Mouse (Mus musculus) cerebellum, postnatal 25 days (tissue): ENCODE results near the gene Tmem170.
"Not testable (repeated sequence)": the region's sequence is repeated elsewhere in the genome, so short reads cannot be mapped to it uniquely, and the experiment has no call there.

ENCODE experiments used
- DNase-seq, 2 experiments: peaks; one replicate each; pipeline ENCODE4 v3.0.0; 2021; ENCODE audit warnings: mixed read lengths in 2 of 2

The Tmem170 gene

DNA sequence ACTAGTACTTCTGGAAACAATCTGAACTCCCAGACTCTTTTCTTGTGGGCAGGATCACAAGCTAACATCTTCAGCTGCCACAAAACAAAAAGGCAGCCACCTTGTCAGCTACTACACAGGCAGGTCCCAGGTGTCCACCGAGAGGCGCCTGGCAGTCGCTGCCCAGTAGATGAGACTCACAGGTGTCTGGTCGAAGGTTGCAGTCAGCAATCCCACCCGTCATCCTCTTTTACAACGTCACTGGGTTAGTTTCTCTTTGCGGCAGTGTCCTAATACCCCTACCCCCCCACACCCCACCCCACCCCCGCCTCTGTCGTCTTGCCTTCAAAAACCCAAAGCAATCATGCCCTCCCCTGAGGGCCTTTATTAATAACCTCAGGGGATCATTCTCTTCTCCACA is 792 bp downstream of the Tmem170 start:
- peak; percentile 35 to 46 for DNase-seq

DNA sequence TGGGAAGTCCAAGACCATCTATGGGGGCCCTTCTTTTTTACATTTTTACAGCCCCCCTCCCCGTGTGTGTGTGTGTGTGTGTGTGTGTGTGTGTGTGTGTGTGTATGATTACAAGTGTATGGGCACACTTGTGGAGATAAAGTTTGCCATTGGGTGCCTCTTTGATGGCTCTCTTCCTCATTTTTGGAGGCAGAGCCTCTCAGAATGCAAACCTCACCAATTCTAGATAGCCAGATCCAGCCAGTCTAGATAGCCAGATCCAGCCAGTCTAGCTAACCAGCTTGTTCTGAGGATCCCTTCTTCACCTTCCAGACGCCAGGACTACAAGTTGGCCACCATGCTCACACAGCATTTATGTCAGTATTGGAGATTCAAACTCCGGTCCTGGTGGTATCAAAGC is 5.3 kb downstream of the Tmem170 start:
- no peak for DNase-seq

DNA sequence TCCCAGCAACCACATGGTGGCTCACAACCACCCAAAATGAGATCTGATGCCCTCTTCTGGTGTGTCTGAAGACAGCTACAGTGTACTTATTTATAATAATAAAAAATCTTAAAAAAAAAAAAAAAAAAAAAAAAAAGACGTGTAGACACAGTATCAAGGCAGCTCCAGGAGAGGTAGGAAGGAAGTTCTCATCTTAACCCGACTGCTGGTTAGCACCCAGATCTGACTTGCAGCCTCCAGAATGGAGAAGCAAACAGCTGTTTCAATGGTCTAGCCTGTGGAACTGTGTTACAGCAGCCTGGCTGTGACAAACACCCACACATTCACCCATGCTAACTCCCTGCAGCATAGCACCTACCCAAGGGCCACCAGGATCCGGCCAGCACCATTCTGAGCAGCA is 6.2 kb downstream of the Tmem170 start:
- DNase-seq = no peak

DNA sequence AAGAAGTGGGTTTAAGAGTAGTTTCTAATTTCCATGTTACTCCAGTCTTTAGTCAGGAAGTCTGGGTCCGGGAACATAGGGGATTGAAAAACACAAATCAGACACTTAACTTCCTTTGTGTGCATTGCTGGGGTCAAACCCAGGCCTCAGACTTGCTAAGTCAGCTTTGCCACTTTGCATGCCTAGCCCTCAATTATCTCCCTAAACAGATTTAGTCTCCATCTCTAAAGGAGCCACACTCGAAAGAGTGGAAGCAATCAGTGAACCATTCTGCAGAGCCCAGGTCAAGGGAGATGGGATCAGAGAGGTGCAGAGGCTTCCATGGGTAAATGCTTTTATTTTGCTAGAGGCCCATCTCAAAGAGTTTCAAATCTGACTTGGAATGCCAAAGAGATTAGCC is 7.9 kb downstream of the Tmem170 start:
- no peak for DNase-seq

DNA sequence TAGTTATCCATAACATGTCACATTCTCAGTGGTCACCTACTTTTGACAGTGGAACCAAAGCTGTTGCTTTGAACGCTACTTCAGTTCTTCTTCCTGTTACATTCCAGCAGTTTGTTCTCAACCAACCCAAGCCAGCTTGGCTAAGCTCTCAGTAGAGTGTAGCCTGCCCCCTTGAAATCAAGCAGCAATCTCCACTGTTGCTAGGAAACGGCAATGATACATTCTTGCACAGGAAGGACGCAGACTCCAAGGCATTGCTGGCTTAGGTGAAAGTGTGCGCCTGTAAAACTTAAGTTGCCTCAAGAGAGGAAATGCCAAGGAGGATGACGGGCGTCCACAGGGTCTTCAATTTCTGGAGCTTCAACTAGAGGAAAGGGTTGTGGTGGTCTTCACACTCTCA is 10.7 kb downstream of the Tmem170 start:
- DNase-seq = no peak

DNA sequence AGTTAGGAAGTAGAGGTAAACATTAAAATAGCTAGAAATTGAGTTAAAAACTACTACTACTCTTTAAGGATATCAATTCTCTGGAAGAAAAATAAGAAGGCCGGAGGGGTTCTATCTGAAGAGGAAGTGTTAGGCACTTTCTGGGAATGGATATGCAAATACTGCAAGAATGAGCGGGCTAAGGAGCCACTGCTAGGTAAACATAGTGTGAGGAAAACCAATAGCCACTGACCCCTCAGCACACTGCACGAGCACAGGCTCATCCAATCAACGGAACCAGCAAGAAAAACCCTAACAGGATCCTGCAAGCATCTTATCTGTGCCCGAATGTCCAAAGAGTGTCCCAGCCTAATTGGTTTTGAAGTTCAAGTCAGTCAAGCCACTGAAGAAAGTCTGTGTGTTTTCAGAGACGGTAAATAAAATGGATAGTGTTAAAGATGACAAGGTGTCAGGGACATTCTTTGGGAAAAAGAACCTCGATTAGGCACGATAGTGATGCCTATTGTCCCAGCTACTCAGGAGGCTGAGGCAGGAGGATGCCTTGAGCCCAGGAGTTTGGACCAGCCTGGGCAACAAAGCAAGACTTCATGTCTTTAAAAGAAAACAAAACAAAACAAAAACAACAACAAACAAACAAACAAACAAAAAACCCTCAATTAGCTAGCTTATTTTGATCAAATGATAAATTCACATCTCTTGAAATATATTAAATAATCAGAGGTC is 11.3 kb downstream of the Tmem170 start:
- DNase-seq = no peak

DNA sequence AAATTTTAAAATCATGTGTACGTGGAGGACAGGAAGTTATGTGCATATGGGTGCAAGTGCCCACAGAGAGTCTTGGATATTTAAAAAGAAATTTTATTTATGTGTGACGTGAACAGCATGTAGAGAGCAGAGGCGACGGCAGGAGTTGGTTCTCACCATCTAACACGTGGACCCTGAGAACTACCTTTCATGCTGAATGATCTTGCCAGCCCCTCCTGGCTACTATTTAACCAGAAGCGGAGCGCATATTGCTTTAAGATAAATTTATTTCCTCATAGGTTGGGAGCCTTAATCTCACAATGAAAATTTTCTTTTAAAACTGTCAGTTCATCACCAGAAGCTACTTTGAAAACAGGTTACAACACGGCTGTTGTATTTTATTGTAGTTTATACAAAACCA is 11.9 kb downstream of the Tmem170 start:
- no peak for DNase-seq

DNA sequence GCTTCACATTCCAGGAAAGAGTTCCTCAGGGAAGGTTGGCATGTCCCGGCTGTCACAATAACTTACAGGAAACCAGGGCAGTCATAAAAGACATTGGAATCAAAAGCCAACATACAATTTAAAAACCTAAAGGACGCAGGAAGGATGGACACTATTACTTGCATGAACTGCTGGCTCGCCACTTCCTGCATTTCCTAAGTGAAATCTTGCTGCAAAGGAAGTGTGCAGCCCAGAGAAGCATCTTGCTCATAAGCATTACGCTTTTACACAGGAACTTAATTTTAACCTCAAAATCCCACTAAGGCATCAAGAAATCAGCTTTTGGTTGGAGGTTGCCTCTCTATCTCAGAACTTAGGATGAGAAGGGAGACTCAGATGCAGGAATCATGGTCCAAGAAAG is 13.3 kb downstream of the Tmem170 start:
- DNase-seq = no peak

DNA sequence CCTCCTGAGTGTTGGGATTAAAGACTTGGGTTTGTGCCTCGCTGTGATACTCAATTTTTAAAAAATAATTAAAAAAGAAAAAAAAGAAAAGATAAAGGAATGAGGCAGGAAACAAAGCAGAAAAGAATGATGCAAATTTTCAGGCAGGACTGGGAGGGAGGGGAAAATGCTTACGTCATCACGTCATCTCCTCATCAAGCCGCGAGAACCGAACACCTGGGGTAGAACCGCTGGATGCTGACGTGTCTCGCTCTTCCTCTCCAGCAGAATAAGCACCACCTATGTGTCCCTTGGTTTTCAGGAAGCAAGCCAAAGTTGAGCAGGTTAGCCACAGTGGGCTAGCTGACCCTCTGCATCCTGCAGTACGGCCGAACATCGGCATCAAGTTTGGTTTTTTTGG is 20.6 kb downstream of the Tmem170 start:
- no peak for DNase-seq

DNA sequence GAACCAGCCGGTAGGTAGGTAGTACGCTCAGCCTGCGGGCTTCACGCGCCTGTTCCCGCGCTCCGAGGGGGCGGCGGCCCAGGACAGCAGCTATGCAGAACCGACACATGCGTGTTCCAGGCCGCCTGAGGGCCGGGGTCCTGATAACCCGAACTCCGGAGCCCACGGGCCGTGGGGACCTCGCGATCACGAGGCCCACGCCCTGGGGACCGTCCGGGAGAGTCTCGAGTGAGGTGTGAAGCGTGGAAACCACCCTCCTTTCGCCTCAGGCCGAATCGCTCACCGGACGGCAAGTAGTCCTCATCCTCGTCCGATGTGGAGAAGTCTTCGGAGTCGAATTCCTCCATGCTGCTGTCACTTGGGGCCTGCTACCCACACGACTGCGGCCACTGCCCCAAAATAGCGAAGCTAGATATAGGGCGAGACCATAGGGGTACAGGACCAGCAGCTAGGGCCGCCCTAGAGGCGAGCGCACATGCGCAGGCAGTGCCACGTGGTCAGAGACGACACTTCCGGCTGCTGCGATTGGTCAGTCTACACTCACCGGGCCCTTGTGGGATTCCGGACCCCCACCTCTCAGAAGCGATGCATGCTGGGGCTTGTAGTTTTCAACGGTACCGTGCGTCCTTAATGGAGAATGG is 22.6 kb downstream of the Tmem170 start, which contains the start of gene Cfdp1:
Gene Cfdp1, minus strand, starts transcription at position 431 of the 641 bp plus-strand sequence.
- peak; percentile 94 to 96 for DNase-seq

DNA sequence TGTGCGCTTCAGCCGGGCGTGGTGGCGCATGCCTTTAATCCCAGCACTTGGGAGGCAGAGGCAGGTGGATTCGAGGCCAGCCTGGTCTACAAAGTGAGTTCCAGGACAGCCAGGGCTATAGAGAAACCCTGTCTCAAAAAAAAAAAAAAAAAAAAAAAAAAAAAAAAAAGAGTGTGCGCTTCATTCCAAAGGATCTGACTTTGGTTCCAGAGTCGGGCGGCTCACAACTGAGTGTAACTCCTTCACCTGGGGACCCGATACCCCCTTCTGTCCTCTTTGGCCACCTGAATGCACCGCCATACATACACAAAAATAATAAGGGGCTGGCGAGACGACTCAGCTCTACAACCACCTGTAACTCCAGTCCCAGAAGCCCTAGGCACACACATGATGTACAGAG is 23.3 kb downstream of the Tmem170 start:
- DNase-seq = not testable (repeated sequence)

DNA sequence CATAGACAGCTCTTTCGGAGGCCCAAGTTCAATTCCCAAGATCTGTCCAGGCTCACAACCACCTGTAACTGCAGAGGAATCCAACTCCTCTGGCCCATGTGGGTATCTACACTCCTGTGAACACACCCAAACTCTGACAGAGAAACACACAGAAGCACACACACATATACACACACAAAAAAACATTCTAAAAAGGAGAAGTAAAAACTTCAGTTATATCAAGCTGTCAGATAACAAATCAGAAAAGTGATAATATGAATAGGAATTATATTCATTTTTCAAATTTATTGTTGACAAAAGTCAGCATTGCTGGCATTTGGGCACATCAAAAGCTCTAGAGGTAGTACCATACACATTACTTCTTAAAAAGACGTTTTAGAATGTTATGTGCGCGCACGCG is 29.8 kb downstream of the Tmem170 start:
- no peak for DNase-seq

DNA sequence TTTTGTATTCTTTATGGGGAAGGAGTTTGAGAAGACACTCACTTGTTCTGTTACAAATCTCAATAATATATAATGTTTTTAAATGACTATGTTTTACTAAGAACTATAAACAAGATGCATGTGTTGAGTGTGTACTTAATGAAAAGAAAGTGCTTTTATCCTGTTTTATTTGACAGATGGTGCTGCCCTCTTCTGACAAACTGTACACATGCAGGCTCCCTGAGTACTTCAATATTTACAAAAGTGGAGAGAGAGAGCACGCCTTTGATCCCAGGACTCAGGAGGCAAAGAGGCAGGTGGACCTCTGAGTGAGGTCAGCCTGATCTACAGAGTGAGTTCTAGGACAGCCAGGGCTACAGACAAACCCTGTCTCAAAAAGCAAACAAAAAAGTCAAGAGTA is 41.0 kb downstream of the Tmem170 start:
- DNase-seq = peak in 1 of 2 experiments; percentile 35

DNA sequence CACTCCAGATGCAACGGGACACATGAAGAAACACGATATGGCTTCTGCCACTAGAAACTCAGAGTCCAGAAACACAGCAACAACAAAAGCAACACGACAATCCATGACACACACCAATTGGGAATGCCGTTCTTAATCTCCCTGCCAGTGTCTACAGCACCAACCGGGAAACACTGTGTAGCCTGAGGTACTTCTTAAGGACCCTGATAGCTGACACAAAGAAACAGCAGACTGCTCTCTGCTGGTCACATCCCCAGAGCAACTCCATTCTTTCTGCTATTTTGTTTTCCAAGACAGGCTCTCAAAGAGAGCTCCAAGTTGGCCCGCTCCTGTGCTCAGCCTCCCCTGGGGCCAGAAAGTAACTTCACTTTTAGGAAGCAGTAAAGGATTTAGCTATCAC is 42.5 kb downstream of the Tmem170 start:
- no peak for DNase-seq

DNA sequence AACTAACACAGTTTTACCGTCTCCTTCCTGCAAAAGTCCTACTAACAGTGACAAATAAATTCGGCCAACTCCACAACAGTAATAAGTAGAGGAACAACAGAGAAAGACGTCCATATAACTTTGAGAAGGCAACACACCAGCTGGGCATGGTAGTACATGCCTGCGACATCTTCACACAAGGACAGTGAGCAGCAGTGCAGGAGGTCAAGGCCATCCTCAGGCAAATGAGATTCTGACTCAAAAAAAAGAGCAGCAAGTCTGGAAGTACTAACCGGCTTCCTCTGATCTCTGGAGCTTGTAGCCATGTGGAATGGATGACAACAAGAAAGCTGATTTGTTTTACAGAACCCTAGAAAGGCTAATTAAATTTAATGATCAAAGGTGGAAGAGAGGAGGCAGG is 43.6 kb downstream of the Tmem170 start:
- DNase-seq = no peak

DNA sequence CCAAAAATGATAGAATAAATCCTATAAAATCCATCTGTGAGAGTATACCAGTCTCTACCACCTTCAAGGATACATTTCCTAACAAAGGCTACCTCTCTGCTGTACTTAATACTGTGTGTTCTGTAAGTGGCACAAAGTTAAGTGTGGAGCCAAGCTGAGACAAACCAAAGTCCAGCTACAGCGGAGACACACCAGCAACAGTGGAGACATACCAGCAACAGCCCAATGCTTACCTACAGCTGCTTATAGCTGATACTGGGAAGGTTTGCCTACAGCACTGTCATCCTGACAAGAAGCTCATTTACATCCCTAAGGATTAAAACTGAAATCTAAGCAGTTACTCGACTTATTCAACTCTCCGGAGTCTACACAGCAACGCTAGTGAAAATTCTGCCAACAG is 44.6 kb downstream of the Tmem170 start:
- no peak for DNase-seq

DNA sequence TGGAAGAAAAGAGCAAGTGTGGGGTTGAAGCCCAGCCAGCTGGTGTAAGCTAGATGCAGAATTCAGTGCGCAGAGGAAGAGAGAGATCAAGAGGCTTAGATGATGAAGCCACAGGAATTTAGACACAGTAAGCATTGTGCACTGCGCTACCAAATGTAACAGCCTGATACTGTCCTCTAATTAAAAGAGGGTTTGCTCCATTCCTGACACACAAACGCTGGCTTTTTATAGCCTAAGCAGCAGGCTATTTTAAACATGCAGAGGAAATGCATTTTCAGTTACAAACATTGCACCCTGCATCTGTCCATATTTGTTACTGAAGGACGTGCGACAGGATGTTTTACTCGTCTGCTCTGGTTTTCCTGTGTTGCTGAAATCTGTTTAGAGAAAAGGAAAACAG is 48.0 kb downstream of the Tmem170 start:
- DNase-seq = no peak

DNA sequence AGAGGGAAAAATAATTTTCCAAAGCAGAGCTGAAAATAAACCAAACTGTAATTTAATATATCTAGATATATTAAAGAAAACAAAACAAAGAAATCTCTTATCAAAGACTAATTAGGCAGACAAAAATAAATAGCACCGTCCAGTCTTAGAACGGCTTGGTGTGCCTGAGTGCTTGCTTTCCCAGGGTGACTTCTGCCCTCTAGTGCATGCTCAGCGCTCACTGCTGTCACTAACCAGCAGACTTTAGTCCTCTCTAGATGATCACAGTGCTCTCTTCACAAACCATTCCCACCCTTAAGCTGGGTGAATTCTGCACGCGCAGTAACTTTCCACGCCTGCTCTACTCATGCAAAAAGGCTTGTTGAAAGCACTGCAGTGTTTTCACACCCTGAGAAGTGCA is 51.3 kb downstream of the Tmem170 start:
- DNase-seq = peak; percentile 58 to 69

DNA sequence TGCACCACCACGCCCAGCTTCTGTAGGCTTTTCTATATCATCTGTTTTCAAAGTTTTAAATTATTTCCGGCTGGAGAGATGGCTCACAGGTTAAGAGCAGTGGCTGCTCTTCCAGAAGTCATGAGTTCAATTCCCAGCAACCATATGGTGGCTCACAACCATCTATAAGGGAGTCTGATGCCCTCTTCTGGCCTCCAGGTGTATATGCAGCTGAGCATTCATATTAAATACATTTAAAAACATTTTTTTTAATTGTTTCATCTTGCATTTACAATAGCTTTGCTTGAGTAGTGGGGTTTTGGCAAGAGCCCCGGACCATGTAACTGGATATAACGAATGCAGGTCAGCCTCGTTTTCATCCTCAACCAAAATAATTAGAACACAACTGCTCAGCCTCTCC is 52.2 kb downstream of the Tmem170 start:
- DNase-seq = no peak

DNA sequence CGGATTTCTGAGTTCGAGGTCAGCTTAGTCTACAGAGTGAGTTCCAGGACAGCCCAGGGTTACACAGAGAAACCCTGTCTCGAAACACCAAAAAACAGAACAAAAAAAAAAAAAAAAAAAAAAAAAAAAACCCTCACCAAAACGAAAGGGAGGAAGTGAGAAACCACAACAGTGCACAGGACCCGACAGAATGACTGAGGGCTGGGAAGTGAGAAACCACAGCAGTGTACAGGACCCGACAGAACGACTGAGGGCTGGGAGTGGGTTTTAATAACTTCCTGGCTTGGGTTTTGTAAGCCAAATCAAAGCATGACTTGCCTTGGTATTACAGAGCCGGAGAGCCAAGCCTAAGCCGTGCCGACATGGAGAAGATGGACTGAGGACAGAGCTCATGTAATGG is 55.4 kb downstream of the Tmem170 start:
- DNase-seq = no peak

DNA sequence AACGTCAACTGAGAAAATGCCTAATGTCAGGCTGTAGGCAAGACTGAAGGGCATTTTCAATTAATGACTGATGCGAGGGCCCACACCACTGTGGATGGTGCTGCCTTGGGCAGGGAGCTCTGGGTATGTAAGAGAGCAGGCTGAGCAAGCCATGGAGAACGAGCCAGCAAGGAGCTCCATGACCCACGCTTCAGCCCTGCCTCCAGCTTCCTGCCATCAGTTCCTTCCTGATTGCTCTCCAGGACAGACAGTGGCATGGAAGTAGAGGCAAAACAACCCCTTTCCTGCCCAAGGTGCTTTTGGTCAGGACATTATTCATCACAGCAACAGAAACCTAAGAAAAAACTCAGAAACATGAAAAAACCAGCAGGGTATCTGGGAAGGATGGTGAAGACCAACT is 55.9 kb downstream of the Tmem170 start:
- DNase-seq = no peak

DNA sequence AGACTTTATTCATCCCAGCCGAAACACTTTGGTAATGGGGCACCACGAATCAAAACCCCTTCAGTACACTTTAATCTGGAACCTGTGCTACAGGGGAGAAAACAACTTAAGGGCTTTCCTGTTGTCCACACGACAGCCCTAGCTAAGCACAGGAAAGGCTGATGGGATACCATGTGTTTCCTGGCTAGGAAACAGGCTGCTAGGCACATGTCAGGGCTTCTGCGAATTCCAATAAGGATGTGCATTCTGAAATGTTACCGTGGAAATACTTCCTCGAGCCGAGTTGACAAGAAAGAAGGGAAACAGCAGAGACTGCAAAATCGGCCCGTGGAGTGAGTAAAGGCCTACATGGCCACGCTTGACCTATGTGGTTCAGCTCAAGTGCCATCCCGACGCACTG is 56.5 kb downstream of the Tmem170 start:
- no peak for DNase-seq

DNA sequence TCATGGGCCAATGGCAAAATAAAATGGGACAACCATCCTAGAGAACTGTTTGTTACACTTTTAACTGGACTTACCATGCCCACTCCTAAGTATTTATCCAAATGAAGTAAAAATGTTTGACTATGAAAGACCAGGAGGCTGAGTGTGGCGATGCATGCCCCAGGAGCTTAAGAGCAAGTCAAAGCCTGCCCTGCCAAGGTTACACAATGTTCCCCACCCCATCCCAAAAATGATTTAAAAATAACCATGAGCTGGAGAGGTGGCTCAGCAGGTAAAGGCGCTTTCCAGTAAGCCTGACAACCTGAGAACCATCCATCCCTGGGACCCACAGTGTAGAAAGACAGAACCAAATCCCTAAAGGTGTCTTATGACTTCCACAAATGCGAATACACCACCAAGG is 58.0 kb downstream of the Tmem170 start:
- no peak for DNase-seq

DNA sequence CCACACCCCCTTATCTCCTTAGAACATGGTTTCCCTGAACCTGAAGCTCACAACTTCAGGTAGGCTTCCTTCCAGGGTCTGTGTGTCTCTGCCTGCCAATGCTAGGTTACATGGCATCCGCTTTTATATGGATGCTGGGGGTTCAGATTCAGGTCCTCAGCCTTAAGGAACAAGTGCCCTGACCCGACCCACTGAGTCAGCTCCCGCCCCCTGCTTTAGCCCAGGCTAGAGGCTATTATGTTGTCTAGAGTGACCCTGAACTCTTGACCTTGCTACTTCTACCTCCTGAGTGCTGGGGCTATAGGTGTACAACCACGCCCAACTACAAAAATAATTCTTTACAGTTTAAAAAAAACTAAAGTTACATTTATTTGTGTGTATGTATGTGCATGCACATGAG is 61.5 kb downstream of the Tmem170 start:
- DNase-seq = no peak

DNA sequence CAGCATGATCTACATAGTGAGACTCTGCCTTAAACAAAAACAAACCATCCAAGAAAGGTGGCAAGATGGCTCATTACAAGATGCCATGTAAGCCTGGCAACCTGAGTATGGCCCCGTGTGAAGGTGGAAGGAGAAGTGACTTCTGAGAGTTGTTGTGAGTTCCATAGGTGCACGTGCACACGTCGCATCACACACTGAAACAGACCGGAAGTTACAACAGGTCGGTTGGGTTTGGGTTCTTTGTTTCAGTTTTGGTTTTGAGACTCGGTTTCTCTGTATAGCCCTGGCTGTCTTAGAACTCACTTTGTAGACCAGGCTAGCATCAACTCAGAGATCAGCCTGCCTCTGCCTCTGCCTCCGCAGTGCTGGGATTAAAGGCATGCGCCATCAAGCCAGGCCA is 62.7 kb downstream of the Tmem170 start:
- no peak for DNase-seq
